Mouse (Mus musculus): ENCODE results near the gene Fam53a. TPM values are rescaled to one million over a fixed set of nuclear protein-coding genes. Genes with fewer than 3 reads are reported as not detected.
A peak's percentile ranks its signal among the peaks of the same experiment; 100 is the strongest.

The Fam53a gene
- total RNA-seq, 2 experiments from 2014 or later: 21.6 to 28.7 TPM

DNA sequence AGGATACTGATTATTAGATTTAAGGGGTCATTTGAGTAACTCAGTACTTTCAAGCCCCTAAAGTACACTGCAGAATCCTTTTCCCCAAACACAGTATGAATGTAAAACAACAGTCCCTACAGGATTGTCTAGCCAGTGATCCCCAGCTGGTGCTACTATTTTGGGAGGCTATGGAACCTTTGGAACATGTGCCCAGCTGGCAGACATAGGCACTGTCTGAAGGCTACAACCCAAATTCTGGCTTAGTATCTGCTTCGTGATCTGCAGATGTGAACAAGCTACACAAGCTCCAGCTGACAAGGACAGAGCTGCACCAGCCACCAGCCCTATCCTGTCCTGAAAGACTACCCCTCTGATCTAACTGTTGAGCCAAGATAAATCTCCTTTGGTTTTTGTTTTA, 3.1 kb upstream of the Fam53a start:
- peak; percentile 18 to 40 for DNase-seq

DNA sequence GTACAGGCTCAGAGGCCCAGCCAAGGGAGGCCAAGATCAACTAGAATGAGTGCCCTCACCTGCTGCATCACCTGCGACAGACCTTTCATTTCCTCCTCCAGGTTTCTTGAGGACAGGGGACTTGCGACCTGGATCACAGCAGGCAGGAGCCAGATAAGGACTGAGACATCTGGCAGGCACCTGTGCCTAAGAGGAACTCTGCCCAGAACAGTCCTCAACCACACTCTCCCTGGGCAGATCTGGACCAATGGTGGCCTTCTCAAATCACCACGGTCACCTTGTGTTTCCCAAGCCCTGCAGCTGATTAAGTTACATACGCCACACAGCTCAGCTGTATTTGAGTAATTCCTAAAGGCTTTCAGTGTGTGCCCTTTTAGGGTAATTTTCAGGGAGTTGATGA, 1.2 kb upstream of the Fam53a start:
- DNase-seq: peak; percentile 49 to 60

DNA sequence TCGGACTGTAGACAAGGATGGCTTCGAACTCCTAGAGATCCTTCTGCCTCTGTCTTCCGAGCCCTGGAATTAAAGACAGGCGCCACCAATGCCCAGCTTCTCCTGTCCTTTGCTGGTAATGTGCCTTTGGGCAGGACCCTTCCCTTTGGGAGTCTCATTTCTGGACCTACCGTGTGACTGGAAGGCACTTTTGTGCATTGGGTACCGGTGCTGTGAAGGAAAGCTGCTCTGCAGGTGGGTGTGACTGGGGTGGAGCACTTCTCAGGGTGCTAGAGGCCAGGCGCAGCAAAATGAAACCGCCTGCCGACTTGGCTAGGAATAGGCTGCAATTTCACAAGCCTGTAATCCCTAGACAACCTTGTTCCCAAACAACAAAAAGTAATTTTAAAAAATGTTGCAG, 626 bp upstream of the Fam53a start:
- DNase-seq: peak in 1 of 2 experiments; percentile 72

DNA sequence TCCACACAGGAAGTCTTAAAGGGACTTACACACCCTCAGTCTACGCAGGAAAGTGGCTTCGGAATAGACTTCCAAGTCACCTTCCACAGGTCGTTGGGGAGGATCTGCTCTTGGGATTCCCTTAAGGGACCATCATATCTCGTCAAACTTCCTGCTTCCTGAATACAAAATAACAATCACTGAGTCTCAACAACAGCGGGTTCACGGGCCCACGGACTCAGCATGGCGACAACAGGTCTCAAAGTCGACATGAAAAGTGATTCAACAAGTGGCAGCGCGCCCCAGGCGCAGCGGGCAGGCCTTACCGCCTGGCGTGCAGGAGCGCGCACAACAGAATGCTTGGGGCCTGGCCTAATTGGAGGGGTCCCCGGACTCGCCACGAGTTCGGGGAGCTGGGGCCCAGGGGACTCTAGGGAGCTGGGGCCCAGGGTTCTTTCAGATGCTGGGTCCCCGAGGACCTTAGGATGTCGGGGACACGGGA, 575 bp downstream of the Fam53a start:
- peak; percentile 50 to 77 for DNase-seq

DNA sequence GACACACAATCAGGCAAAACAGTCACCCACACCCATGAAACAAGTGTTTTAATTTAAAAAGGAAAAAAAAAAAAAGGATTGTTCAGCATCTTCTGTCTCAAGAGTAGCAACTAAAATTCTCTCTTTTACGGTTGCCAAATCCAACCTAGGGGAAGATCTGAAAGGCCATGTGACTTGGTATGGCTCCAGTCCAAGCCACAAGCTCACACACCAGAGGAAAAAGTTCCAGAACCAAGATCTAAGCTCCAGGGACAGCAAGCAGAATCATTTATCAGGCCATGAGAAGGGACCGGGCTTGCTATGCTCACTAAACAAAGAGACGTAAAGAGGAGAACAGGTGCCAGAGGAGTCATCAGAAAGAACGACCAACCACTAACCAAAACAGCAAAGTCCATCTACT, 1.5 kb downstream of the Fam53a start:
- DNase-seq: peak; percentile 41 to 46

DNA sequence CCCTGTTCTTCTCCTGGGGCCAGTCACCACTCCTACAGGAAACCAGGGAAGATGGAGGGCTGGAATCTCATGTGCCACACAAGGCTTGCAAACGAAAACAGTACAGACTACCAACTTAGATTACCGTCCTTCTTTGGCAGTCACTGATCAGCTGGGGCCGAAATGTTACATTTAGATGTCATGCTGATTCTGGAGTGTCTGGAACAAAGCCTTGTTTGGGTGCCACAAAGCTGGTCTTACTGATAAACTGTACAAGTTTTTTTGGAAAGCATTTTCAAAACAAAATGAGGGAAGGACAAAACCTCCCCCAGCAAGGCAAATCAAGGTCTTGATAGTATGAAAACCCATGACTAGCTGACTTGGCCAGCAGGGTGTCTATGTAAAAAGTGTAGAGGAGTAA, 5.7 kb downstream of the Fam53a start:
- DNase-seq: no peak

DNA sequence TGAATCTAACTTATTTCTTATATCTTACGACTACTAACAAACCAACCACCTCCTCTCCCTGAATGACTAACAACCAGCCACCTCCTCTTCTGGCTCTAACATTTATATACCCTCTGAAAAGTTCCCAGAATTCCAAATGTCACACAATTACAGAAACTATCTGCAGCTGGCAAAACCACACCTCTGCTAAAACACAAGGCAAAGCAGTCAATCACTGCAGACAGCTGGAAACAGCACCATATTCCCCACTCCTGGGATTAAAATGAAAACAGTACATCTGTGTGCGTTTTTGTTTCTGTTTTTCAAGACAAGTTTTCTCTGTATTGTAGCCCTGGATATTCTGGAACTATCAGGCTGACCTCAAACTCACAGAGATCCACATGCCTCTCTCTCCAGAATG, 6.8 kb downstream of the Fam53a start:
- DNase-seq: no peak

DNA sequence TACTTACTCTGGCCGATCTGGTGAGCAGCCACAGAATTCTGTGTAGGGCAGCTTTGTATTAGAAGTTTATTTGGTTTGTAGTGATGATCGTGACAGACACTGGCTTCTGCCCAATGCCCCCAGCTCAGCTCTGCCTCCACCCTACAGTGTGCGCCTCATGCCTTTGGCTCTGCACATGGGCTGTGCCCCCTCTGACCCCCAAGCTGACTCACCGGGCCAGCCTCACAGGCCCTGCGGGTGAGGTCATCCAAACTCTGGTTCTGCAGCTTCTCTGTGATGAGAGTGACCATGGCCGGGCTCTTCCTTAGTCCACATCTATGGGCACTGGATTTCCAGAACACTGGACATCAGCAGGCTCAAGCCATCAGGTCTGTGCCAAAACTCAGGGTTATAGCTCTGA, 15.0 kb downstream of the Fam53a start:
- DNase-seq: no peak

DNA sequence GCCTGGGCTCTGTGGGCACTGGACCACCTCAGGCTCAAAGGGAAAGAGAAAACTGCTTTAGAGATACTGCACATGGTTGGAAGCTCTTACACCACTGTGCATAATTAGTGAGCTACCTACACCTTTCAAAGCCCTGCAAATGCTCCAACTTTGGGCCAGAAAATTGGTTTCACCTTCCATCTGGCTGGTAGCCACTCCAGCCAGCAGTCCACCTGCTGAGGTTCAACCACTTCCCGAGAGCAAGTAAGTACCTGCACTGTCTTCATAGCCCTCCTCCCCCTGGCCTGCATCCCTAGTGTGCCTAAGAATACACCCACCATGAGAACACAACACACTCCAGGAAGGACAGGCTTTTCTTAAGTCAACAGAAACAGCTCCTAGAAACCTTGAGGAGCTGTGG, 17.6 kb downstream of the Fam53a start:
- DNase-seq: no peak

DNA sequence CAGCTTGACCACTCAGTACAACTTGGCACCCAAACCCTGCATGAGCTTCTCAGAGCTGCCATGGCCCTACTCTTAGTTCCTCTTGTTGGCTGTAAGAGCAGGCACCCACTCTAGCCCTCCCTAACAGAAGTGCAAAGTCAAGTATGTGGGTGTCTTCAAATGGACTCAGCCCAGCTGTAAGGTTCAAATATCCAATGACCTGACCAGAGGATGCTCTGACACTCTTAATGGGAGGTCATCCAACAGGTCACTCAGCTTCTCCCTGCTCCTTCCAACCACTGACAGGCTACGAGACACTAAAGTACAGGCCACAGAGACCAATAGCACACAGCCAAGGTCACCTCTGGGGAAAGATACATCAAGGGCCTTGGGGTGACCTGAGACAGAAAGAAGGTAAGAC, 20.2 kb downstream of the Fam53a start:
- DNase-seq: no peak

DNA sequence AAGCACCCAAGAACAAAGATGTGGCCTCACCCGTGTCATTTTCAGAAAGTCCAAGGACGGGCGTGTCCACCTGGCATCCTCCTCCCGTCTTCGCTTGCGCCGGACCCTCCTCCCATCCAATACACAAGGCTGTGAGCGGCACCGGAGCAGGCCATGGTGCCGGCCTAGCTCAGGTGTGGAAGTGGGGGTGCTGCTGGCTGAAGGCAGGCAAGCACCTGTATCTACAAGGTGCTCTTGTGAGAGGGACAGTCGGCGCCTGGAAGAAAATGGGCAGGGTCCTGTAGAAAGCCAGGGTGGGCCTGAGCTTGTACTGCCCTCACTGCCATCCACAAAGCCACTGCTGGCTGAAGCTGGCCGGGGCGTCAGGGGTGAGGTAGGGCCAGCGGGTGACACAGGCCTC, 22.0 kb downstream of the Fam53a start:
- DNase-seq: no peak

DNA sequence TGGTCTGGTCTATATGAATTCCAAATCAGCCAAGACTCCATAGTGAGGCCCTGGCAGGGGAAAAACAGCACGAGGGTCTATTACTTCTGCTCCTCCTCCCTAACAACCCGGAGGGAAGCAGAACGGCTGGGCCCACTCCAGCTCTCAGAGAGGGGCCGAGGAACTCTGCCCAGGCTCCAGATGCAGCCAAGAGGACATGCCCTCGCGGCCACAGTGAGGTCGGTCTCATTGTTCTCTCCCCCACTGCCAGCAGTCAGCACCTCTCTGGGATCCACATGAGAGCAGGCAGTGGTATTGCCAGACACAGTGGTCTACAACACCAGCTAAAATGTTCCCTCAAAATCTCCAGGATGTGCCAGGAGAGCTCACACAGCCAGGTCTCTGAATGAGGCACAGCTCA, 22.8 kb downstream of the Fam53a start:
- peak in 1 of 2 experiments; percentile 26 for DNase-seq

DNA sequence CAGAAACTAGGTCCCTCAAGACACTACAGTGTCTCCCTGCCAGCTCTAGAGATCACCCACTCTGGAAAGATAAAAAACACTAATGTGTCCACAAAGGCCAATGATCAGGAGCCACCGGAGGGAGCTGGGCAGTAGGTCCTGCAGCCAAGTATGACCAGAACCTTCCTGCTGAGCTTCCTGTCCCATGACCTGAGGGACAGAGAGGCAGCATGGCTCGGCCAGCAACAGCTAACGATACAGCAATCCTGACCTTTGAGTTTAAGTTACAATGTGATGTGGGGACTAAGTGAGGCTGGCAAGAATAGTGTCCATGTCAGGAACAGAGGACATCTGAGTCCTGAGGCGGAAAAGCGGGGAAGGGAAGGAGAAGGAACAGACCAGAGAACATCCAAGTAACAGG, 24.1 kb downstream of the Fam53a start:
- DNase-seq: no peak

DNA sequence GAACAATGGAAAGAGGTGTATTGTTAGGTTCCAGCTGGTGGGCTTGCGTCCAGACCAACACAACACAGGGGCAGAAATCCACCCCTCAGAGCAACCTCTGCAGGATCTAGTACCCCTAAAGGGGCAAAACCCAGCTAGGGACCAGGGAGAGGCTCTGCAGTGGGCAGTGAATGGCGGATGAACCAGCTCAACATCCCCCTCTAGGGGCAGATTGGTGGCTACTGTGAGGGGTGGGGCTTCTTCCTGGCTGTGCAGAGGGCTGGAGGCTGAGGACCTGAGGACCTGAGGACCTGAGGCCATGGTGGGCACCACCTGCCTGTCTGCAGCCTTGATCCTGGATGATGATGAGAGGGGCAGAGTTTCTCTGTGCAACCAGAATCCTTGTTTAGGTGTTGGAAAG, 35.8 kb downstream of the Fam53a start:
- DNase-seq: no peak

DNA sequence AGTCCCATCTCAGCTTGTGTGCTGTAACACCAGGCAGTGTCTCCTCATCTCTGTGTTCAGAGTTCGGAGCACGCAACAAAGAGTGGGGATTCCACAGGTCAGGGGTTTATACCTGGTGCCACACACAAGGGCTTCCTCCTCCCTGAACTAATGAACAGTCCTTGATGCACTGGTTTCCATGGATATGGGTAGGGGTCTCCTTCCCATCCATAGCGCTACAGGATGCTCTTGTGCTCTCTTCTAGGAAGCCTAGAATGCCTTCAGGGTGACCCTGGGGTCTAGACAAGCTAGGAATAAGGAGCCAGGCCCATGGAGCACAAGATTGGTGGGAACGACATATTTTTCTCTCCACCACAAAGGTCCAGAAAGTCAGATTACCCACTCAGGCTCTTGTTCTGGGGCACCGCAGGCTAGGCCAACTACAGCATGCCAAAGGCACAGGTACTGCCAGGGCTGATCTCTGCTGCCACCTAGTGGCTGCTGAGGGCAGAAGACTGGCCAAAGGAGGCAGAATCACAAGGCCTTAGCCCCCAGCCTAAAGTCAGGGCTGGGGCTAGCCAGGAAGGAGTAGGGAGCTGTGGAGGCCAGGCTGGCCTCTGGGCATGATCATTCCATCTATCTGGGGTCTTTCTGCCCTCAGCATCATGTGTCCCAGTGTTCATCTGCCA, 40.1 kb downstream of the Fam53a start:
- DNase-seq: peak; percentile 53 to 82

DNA sequence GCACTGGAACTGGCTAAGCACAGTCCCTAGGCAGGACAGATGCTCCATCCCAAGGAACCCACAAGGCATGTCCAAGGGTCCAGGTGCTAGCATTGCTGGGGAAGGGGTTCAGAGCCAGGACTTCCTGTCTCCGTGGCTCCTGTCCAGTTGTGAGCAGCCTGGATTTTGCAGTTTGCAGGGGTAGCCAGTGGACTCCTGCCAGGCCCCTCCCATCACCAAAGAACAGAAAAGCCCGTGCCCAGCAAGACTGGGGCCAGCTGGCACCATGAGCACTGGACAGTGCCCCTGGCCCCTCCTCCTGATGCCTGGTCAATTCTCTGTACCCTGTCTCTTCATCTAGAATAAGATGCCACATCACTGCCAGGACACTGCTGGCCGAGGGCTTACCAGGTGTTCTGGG, 41.4 kb downstream of the Fam53a start:
- no peak for DNase-seq

DNA sequence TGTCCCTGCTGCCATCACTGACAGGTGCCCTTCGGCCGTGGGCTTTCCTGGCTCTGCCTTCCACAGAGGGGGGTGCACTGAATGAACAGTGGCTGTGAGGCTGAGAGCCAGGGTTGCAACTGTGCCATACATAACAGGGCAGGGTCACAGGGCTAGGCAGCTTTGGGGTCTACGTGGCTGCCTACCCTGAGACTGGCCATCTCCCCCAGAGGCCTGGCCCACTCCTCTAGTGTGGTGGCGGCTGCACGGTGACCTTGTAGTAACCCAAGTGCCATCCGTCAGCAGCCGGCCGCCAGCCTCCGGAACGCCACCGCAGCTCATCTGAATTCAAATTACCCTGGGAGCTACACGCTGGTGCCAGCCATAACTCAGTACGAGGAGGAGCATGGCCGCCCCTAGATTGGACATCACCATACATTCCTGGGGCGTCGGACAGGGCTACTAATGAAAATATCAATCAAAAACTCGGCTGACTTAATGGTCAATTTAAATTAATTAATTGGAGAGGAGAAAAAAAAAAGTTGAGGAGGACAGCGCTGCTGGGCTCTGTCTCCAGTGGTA, 41.9 kb downstream of the Fam53a start:
- DNase-seq: no peak

DNA sequence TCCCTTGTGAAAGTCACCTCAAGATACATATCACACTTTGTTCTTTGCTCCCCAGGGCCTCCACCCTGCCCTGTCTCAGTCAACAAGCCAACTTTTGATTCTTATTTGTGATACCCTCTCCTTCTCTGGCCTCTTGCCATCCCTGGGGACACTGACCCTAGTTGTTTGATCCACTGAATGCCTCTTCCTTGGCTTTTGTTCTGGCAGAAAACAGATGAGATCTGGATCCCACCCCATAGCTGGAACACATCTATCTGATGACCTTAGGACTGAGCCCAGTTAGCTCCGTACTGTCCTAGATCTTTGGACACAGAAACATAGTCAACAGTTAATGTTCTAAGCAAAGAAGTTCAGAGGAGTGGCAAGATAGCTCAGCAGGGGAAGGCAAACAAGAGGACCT, 49.1 kb downstream of the Fam53a start:
- DNase-seq: no peak

DNA sequence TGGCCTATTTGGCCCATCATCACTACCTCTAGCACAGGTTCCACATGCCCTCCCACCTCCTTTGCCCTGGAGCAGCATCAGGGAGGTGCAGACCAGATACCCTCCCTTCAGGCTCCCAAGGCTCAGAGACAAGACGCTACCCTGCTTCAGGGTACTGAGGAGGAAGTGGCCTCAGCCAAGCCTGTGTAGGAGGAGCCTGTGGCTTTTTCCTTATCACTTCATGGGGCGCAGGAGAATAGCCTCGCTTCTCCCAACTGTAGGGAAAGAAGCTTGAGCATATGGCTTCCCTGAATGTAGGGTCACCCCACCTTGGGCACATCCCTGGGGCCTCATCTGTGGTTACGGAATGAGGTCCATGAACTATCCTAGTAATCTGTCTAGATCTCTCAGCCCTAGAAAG, 55.2 kb downstream of the Fam53a start:
- no peak for DNase-seq

DNA sequence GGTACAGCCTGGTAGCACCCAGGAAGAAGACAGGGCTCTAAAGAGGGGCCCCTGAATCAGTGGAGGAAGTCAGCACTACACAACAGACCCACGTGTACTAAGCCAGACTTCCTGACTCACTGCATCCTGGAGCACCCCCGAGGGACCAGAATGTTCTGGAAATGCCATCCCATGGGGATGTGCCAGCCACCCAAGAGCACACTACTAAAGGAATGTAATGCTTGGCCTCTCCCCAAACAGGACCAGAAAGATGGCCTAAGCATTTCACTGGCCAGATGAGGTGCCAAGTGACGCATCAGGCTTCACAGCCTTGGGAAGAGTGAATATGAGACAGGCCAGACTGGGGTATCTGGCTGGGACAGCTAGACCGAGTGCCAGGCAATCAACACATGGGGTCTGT, 63.5 kb downstream of the Fam53a start:
- no peak for DNase-seq

DNA sequence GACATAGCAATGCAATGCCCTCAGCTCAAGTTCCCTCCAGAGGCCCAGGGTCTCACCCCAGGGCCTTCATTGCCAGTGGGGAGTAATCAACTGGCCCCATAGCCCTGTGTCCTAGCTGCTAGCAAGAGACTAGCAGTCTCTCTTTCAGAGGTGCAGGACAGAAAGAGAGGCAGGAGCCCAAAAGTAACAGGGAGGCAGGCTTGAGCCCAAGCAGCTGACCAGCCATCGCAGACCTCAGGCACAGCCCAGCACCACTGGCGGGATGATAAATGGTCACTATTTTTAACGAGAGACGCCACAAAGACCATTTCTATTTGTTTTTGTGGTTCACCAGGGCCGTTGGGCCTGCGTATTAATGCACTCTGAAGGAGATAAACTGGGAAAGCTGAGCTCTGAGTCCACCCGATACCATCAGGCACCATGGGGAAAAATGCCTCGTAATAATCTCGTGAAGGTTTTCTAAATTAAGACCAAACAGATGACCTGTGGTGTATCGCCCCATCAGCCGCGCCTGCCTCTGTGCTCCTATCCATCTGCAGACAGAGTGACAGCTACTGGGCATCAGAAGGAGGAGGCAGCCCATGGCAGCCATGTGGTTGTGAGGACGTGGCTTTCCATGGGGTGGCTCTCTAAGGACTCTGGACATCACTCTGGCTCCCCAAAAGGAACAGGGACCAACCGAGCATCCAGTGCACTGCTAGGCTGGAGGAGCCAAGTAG, 73.0 kb downstream of the Fam53a start:
- DNase-seq: no peak

All from heart, adult 18-20 months (tissue).